Mouse (Mus musculus) MEL (cell line): ENCODE measurements at regions not wholly inside any gene's neighbourhood (a gene's known extent, or its start where the extent isn't known, plus 50 kb on each side); places are given as distances from the start of the nearest gene placed in this dataset.

ENCODE experiments used
- CTCF ChIP-seq, 3 experiments: IDR thresholded peaks in 2 of 3; conservative IDR thresholded peaks in 1 of 3; 2 replicates each; pipeline ENCODE4 v1.5.1; 2011 to 2012; ENCODE audit warnings: low read length in 3 of 3, low read depth in 2 of 3, mild to moderate bottlenecking in 2 of 3, improper control_type of control experiment in 1 of 3, inconsistent platforms in 1 of 3, mixed read lengths in 1 of 3, moderate library complexity in 1 of 3; ENCODE audit not compliant: control insufficient read depth in 1 of 3, insufficient read depth in 1 of 3, poor library complexity in 1 of 3, severe bottlenecking in 1 of 3
- ETS1 ChIP-seq: IDR thresholded peaks from 2 replicates; pipeline ENCODE4 v1.6.1; 2012; ENCODE audit warnings: low read depth, mild to moderate bottlenecking, inconsistent platforms, low read length, improper control_type of control experiment, moderate library complexity
- GABPA ChIP-seq: IDR thresholded peaks from 2 replicates; pipeline ENCODE4 v1.6.1; 2012; ENCODE audit warnings: low read depth, mild to moderate bottlenecking, inconsistent platforms, low read length, improper control_type of control experiment, moderate library complexity
- NELFE ChIP-seq: IDR thresholded peaks from 2 replicates; pipeline ENCODE4 v1.6.1; 2011; ENCODE audit warnings: low read depth, low read length, improper control_type of control experiment
- POLR2A ChIP-seq, 2 experiments: IDR thresholded peaks; 2 replicates each; pipeline ENCODE4 v1.6.1; 2011 to 2012; ENCODE audit warnings: low read length in 2 of 2, mild to moderate bottlenecking in 2 of 2, control low read depth in 1 of 2, improper control_type of control experiment in 1 of 2, low read depth in 1 of 2, moderate library complexity in 1 of 2; ENCODE audit not compliant: control insufficient read depth in 1 of 2, insufficient read depth in 1 of 2, poor library complexity in 1 of 2
- TAL1 ChIP-seq: IDR thresholded peaks from 2 replicates; pipeline ENCODE4 v1.6.1; 2012; ENCODE audit warnings: mild to moderate bottlenecking, inconsistent platforms, low read length, moderate library complexity, mixed read lengths
- USF2 ChIP-seq, 2 experiments: IDR thresholded peaks; 2 replicates each; pipeline ENCODE4 v1.6.1; 2011 to 2012; ENCODE audit warnings: improper control_type of control experiment in 2 of 2, low read length in 2 of 2, borderline replicate concordance in 1 of 2, inconsistent platforms in 1 of 2, low read depth in 1 of 2, mild to moderate bottlenecking in 1 of 2; ENCODE audit not compliant: insufficient read depth in 1 of 2

DNA sequence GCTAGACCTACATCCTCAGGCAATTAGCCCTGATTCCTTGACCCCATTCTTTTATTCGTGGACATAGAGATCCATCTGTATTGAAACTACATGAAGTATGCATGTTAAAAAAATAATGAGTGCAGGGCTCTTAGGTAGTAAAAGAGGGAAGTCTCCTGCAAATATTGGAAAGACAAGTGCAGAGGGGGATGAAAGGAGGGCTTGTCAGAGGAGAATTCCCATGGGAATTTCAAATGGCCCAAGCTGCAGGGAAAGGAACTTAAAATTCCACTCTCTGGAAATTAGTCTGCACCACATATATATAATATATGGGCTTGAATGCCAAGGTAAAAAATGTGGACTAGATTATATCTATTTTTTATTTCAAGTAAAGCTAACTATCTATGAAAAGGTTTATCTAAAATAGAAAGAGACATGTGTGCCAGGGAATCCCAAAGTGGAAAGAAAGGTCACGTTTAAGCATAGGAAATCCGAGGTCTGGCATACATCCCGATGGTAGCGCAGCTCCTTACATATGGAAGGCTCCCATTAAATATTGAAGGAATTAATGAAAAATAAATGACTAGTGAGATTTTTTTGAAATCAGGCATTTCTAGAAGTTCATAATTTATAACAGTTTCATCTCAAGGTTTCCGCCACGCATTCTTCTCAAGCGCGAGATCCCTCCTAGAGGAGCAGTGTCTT, 457.4 kb downstream of the Kctd12 start:
- TF ChIP-seq GABPA (no peak), CTCF (IDR thresholded peaks at IDR 0.05 in 2 of 3, conservative IDR thresholded peaks at IDR 0.05 in 1 of 3; ENCODE audit: control insufficient read depth in 1 of 3, insufficient read depth in 1 of 3, low read depth in 2 of 3, low read length in 3 of 3, poor library complexity in 1 of 3, severe bottlenecking in 1 of 3) (no peak), USF2 (IDR thresholded peaks at IDR 0.05; ENCODE audit: borderline replicate concordance in 1 of 2, insufficient read depth in 1 of 2, low read depth in 1 of 2, low read length in 2 of 2) (no peak), POLR2A (IDR thresholded peaks at IDR 0.05; ENCODE audit: control insufficient read depth in 1 of 2, insufficient read depth in 1 of 2, low read depth in 1 of 2, low read length in 2 of 2, poor library complexity in 1 of 2) (no peak), NELFE (no peak), TAL1 (no peak), ETS1 (no peak)
